Mouse (Mus musculus) bone marrow, adult 2 months (tissue): Measurements from ENCODE around the gene Tmem56.

Source experiments
- CTCF ChIP-seq: fragments of 200-500 bp; IDR thresholded peaks from 2 replicates; pipeline ENCODE4 v1.5.1; 2011; ENCODE audit warnings: low read length, control low read depth; ENCODE audit not compliant: control insufficient read depth, insufficient read depth
- POLR2A ChIP-seq: fragments of 200-500 bp; IDR thresholded peaks from 2 replicates; pipeline ENCODE4 v1.6.1; 2011; ENCODE audit warnings: low read depth, mild to moderate bottlenecking, control low read depth, low read length, borderline replicate concordance; ENCODE audit not compliant: control insufficient read depth

DNA sequence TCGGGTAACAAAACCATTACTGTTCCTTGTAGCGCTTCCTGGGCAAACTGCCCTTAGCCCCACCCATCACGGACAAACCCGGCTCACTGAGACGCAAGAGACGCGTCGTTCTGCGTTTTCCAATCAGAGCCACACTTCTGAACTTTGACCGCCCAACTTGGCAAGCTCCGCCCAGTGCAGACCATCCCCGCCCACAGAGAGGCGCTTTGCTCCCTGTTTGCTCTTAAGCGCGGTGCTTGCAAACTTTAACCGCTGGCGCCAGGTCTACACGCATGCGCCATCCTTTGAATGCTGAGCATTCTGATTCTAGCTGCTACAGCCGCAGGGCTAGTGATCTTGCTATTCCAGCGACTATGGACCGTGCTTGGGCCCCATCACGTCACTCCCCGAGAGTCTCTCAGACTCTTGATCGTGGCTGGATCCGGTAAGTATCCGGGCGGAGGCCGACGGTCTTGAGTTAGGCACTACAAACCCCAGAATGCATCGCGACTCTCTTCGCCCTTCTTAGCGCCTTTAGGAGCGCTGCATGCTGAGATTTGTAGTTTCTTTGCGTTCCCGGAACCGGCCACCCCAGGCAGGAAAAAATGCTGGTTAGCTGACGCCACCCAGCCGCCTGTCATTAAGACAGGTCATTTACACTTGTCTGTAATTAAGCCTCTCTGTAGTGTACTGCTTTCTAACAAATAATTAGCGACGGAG, 8.8 kb upstream of the Tmem56 start, which contains the start of gene Alg14:
- peak; percentile 69 for TF ChIP-seq POLR2A
- no peak for TF ChIP-seq CTCF
